Mouse (Mus musculus) T-helper 1 cell (primary cell): ENCODE data around the gene Mif.

Experiments used
- in situ Hi-C: fragments of 300-600 bp; cut with MboI, MseI; formaldehyde crosslinking; loops from one replicate; pipeline ENCODE4 v1.15.1; 2025; ENCODE audit warnings: high pct_unique_total_duplicates

Gene Mif

DNA sequence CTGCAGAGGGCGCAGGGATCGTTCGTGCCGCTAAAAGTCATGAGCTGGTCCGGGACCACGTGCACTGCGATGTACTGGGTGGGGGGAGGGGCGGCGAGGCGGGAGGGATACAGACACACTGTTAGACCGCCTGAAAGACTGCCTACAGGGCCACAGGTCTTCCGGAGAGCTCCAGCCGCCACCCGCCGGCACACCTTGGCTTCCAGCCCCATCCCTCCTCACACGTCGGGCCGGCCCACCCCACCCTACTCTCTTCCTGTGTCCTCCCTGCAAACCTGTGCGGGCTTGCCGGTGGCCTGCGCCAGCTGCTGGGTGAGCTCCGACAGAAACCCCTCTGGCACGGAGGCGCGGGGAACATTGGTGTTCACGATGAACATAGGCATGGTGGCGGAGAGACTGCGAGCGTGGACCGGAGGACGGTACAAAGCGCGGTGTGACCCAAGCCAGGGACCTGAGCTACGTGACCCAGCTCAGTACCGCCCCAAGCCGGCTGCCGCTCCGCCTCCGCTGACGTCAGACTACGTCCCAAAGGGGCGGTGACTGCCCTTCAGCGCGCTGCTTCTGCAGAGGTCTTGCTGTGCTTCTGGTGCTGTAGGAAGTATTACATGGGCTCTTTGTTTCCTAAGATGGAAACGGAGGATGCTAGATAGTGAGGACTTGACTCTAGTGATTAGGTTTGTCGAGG lies at the start of gene Mif:
Mif (minus strand) TSS at position 455 of the 685 bp plus-strand sequence.
- in situ Hi-C loops, result loop anchor here (5.0 kb wide), 1 partner anchor 118 kb away; no protein-coding TSS in a partner anchor

DNA sequence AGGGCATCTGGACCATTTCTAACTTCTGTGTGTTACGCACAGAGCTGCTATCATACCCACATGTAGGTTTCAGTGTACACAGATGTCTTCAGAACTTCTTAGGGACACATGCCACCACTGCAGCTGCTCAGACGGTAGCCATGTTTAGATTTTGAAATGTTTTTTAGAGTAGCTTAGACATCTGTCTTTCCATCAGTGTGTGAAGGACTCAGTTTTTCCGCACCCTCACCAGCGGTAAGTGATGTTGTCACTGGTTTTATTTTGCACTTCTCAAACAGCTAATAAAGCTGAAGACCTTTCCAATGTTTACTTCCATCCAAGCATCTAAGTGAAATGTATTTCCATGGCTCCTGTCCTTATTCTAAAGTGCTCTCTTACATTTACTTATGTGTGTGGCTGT lies 46.8 kb upstream of the Mif start:
- in situ Hi-C loops, result no loop called here

DNA sequence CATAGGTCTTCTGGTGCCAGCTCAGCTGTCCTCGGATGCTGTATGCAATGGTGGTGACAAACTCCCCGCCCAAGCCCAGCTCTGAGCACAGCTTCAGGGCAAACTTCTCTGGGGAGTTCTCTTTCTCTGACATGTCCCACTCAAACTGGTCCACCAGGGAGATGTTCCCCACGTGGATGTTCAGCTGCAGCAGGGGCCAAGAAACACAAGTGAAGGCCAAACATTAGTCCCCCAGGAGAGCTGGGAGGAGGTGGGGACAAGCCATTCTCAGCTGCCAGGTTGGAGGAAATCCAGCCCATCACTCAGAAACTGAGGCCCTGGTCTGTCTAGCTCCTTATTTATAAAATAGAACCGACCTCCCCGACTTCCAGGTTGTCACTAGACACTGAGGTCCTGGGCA lies 44.4 kb upstream of the Mif start:
- in situ Hi-C loops, result no loop called here

DNA sequence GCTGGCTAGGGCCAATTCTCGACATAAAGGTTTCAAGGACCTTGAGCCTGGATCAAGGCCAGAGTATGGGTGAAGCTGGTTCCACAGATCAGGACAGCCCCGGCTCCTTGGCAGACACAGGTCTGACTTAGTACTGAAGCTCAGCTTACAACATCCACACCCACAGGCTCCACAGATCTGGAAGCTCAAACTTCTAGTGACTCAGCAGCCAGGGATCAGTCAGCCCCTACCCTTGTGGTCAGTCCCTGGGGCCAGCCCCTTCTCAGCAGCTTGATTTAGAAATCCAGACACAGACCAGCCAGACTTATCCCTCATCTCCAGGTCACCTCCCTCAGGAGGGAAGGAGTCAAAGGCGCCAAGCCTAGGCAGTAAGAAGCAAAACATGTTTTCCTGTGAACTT lies 38.8 kb upstream of the Mif start:
- in situ Hi-C loops, result no loop called here

DNA sequence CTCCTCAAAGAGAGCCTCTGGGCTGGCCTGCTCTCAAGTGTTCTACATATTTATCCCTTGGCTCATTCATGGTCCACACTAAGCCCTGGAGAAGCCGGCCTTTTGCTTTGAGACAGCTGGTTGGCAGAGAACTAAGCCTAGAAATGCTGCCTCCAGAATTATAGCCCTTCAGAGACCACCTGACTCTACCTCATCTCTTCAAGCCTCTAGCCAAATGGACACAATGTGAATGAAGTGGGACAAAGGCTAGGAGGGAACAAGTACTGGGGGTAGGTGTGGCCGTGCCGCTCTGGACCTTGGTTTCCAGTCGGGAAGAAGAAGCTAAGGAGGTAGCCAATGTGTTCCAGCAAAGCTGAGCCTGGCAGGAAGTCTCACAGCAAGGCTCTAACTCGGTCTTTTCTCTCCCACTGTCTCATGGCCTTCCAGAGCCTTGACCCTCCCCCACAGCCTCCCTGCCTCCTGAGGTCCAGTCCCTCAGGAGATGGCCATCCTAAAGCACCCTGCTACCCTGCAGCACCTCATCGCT lies 38.1 kb upstream of the Mif start:
- in situ Hi-C loops, result no loop called here

DNA sequence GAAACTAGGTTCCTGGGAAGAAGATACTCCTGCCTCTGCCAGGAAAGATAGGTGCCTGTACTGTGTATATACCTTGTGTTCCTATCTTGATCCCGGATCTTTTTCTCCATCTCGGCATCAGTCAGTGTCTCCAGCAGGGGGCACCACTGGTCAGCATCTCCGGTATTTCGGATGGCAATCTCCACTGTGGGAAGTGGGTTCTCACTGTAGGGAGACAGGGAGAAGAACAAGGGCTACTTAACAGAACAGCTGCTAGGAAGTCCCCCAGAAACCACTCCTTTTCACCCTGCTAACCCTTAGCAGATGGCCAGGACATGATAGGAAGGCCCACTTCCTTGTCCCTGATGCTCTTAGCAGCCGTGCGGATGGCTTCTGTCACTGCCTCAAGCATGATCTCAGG lies 37.3 kb upstream of the Mif start:
- in situ Hi-C loops, result no loop called here

DNA sequence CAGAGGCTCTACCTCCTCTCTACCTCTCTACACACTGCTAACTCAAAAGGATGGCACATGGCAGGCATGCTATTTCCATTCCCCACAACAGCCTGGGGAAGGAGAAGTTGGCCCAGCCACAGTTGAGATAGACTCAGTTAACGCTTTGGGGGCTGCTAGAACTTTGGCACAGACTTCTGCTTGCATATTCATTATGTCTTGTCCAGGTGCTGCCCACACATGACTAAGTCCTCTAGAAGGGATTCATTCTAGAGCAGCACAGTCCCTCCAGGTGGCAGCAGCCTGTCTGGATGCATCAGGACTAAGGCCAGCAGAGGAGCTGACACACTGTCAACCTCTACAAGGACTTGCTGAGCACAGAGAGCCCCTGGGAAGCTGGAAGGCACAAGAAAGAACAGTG lies 36.2 kb upstream of the Mif start:
- in situ Hi-C loops, result no loop called here

DNA sequence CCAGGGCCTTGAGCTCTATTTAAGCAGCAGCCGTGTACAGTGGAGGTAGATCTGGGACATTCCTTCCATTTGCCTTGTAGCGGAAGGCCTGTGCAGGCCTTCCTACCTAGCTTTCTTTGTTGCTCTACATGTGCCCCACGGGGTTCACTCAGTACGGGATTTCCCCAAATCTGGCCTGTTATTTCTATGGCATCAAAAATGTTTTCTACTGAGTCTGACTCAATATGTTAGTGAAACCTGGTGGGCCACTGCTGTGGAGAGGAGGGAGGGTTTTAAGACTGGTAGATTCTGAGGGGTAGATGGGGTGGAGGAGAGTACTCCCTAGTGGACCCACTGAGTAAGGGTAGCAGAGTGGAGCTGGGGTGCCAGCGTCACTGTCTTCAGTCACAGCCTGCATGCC lies 35.7 kb upstream of the Mif start:
- in situ Hi-C loops, result no loop called here

DNA sequence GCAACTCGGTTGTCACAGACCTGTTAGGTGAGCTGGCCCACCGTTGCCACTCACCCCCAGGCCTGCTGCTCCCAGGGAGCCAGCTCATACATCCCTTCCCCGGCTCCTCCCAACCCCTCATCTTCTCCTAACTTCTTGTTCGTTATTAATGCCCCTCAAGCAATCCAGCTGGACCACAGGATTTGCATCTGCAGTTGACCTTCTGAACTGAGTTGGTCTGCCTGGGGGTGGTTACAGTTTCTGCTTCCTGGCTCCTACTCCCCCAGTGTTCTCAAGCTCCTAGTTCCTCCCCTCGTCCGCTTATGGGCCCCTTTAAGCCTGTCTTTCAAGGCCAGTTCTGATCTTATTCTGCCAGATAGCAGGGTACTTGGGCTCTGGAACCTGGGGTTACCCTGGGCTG lies 34.6 kb upstream of the Mif start:
- in situ Hi-C loops, result no loop called here

DNA sequence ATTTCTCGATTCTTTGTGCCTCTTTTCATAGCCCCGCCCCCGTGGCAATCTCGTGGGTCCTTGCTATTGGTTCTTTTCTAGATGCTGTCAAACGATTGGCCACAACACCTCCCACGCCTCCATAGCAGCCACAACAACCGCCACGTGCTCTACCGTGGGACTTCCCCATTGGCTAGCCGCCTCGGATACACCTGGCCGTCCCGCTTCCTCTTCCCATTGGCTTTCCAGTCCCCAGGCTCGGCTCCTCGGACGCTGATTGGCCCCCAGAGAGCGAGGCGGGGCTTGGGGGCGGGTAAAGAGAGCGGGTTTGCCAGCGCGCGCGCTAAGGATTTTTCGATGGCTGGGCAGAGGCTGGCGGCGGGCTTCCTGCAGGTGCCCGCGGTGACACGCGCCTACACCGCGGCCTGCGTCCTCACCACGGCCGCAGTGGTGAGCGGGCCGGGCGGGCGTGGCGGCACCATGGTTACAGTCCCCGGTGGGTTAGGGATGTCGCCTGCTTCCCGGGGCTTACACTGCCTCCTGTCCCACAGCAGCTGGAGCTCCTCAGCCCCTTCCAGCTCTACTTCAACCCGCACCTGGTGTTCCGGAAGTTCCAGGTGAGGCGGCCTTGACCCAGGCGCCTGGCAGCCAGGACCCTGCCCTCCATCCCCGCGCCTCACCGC lies 33.2 kb upstream of the Mif start, which contains the start of gene Derl3:
Derl3 (plus strand) TSS at position 325 of the 662 bp plus-strand sequence.
- in situ Hi-C loops, result no loop called here

DNA sequence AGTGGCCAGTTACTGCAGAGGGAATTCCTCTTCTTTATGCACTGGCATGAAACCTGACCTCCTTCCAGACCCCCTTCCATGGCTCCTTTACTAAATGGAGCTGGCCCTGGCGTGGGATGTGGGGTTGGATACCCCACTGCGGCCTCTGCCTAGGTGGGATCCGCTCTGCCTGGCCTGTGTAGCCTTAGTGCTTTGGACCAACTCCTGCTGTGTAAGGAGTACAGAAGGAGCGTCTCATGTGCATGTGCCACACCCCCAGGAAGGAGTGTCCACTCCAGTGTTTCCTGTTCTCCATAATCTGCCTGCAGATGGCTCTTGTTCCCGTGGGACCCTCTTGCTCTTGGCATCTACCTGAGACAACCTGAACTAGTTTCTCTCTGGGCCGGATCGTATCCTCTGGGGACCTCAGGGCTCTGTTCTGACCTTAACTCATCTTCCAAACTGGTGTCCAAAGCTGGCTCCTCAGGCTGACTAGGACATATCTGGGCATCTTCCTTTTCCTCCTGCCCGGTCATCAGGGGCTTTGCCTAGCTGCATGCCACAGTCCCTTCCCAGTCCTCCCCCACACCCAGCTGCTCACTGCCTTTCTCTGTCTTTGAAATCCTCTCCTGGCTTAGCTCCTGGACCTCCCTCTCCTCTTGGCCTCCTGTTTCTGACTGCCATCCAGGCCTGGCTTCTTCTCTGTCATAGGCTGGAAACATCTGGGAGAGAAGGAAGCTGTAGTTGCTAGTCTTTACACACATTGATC lies 29.5 kb upstream of the Mif start:
- in situ Hi-C loops, result loop anchor here (5.0 kb wide), 1 partner anchor 63 kb away; the partner anchor contains the start of gene Gm5134

DNA sequence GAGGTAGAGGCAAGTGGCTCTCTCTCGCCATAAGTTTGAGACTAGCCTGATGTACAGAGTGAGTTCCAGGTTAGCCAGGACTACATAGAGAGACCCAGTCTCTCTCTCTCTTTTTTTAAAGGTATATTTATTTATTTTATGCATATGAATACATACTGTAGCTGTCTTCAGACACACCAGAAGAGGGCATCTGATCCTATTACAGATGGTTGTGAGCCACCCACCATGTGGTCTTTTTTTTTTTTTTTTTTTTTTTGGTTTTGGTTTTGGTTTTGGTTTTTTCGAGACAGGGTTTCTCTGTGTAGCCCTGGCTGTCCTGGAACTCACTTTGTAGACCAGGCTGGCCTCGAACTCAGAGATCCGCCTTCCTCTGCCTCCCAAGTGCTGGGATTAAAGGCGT lies 27.5 kb upstream of the Mif start:
- in situ Hi-C loops, result loop anchor here (5.0 kb wide), 1 partner anchor 65 kb away; the partner anchor contains the start of gene Gm5134

DNA sequence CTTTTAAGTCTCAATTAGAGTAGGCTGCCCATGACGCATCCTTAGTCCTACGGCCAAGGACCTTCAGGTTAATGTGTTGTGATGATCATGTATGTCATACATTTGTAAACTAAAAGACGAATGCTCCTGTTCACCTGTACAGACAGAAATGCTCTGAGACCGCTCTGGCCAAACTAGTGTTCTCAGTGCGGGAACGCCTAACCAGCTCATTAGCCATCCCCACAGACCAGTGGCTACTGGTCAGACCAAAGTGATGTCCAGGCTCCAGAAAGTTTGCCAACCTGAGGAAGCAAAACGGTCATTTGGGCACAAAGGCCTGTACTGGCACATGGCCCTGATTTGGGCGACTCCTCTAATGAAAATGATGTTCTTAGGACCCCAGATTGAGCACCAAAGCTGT lies 24.7 kb upstream of the Mif start:
- in situ Hi-C loops, result loop anchor here (5.0 kb wide), 1 partner anchor 68 kb away; the partner anchor contains the start of gene Gm5134

DNA sequence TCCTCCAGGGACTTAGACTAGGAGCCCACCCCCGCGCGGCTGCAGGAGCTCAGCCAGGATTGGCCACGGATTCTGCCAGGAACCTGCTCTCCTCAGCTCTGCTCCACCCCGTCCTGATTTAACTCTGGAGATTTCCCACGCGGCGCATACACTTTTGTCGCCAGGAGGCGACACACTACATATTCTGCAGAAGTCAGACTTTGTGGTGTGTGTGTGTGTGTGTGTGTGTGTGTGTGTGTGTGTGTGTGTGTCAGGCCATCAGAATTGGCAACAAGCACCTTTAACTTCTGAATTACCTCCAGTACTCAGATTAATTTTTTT lies 23.2 kb upstream of the Mif start:
- in situ Hi-C loops, result no loop called here

DNA sequence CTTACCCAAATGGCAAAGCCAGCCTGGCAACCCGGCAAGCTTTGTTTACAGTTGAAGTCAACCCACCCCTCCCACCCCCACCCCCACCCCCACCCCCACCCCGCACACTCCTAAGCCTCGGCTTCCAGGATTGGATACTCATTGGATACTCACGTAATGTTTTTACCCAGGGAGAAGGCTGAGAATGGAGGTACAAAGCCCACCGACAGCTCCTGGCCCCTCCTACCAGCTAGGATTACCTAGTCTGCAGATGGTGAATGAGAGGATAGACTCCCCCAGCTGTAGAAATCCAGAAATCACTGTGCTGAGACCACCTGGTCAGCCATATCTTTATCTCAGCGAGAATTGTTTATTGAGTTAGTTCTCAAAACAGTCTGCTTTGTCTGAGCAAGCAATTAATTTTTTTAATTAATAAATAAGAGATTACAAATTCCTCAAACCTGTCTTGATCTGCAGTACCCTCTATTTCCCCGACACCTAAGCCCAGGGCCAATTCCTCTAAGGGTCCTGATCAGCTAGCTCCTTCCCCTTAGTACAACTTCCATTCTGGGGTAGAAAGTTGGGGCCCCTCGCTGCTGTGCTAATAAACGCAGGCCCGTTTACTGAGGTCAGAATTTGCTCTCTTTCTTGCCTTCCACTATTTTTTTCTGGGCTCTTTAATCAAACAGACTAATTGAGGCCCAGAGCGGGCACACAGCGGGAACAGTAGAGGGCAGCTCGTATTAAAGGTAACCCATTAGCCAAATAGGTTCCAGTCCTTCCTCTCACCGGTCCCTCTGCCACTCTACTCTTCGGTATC lies 22.6 kb upstream of the Mif start:
- in situ Hi-C loops, result no loop called here

DNA sequence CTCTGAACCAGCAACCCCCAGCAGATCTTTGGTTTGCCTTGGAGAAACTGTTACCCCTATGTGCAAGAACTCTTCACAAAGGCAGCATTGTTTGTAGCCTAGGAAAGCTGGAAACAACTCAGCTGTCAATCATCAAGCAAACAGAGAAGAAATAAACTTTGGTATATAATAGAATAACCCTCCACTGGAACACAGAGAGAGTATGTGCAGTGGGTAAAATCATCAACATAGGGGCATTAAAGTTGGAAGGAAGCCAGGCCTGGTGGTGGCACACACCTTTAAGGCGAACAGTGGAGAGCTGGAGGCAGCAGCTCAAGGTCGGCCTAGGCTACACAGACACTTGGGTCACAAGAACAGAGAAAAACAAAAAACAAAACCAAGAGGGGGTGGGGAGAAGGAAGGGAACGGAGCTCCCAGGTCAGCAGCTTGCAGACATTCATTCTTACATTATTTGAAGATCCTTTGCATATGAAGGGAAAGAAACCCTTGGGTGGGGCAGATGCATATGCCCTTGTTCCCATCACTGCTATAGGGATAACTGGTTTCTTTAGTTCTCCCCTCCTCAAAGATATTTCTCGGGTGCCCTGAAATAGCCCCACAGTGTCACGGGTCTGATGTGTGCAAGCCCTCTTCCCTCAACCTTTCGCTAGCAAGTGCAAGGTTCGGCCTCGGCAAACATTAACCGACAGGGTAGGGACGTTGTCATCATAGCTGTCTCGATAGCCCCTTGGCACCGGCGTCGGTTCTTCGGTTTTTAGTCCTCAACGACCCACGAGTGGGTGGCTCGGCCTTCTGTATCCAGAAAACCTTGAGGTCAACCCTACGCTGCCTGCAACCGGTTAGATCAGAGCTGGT lies 21.8 kb upstream of the Mif start:
- in situ Hi-C loops, result no loop called here

DNA sequence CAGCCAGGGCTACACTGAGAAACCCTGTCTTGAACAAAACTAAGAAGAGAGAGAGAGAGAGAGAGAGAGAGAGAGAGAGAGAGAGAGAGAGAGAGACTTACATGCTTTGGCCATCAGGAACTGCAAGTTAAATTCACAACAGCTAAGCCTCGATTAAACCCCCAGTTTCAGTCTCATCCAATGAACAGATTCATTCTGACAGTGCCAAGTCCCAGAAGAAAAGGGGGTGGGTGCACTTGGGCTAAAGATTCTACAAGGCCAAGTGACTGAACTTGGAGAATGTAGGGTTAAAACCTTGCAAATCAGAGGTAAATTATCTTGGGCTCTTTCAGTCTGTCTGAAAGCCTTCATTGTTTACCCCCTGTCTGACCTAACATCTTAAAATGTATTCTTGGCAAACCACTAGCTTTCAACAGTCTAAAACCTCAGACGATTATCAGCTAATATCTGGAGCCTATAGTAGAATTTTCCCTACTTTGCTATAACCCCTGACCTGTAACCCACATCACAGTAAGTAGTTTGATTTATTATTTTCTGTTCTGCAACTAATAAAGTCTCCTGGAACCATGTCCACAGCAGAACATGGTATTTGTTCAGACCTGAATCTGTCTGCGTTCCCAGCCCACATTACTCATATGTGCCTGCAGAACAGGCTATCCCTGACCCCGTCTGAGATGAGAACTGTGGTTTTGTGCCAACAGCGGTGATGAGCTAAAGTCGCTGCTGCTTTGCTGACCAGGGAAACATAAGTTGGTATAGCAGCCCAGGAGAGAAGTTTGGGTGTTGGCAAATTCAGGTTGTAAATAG lies 20.9 kb upstream of the Mif start:
- in situ Hi-C loops, result no loop called here

DNA sequence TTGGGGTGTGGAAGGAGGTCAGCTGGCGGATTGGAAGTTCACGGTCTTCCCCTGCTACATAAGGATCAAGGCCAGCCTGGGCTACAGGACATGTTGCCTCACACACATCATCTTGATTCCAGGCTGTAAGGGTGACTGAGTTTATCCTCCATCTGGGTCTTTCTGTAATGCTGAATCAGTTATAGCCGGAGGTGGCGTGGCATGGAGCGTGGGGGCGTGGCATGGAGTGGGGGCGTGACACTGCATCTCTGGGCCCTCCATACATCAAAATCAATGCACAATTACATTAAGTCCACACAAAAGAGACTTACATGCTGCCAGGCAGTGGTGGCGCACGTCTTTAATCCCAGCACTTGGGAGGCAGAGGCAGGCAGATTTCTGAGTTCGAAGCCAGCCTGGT lies 20.3 kb upstream of the Mif start:
- in situ Hi-C loops, result no loop called here

DNA sequence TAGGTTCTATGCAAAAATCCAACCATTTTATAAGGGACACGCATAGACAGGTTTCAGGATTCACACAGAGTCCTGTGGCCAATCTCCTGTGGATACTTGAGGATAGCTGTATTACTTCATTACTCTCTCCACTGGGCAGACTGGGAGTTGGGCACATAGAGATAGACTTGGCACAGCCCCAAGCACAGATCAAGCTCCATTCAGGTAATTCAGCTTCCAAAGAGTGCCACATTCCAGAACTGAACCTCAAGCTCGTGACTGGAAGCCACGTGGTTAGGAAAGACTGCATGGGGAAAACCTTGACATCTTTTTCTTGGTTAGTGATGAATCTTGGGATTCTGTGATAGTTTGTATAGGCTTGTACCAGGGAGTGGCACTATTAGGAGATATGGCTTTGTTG lies 18.8 kb upstream of the Mif start:
- in situ Hi-C loops, result no loop called here
